Mouse (Mus musculus) heart, embryonic 13.5 days (tissue): Measurements from ENCODE around the gene Olfr718-ps1. TPM values are rescaled to one million over a fixed set of nuclear protein-coding genes. Genes with fewer than 3 reads are reported as not detected.
"Not testable (repeated sequence)": the region's sequence is repeated elsewhere in the genome, so short reads cannot be mapped to it uniquely, and the experiment has no call there.

Source experiments
- ATAC-seq: fragments of 200-750 bp; cut with Nextera tagmentation; 2 replicates; pipeline ENCODE4 v1.8.0; 2017; ENCODE audit warnings: moderate TSS enrichment; ENCODE audit not compliant: insufficient number of reproducible peaks, low FRiP score, low TSS enrichment; ENCODE audit errors: extremely low read depth
- H3K27ac ChIP-seq: fragments of 300-500 bp; sonication (generic); replicated peaks from 2 replicates; pipeline ENCODE4 v1.5.1; 2015; ENCODE audit warnings: moderate library complexity, mild to moderate bottlenecking, inconsistent platforms
- H3K27me3 ChIP-seq: fragments of 300-500 bp; sonication (generic); replicated peaks from 2 replicates; pipeline ENCODE4 v1.6.1; 2015; ENCODE audit warnings: mild to moderate bottlenecking, inconsistent platforms
- H3K36me3 ChIP-seq: fragments of 300-500 bp; sonication (generic); 2 replicates; pipeline ENCODE4 v1.6.1; 2015; ENCODE audit warnings: mild to moderate bottlenecking, inconsistent platforms
- H3K4me1 ChIP-seq: fragments of 300-500 bp; sonication (generic); 2 replicates; pipeline ENCODE4 v1.6.1; 2015; ENCODE audit warnings: inconsistent platforms
- H3K4me2 ChIP-seq: fragments of 300-500 bp; sonication (generic); 2 replicates; pipeline ENCODE4 v1.6.1; 2015; ENCODE audit warnings: inconsistent platforms, mild to moderate bottlenecking, moderate library complexity
- H3K4me3 ChIP-seq: fragments of 300-500 bp; sonication (generic); 2 replicates; pipeline ENCODE4 v1.5.1; 2015; ENCODE audit warnings: moderate library complexity, mild to moderate bottlenecking, inconsistent platforms
- H3K9ac ChIP-seq: fragments of 300-500 bp; sonication (generic); 2 replicates; pipeline ENCODE4 v1.6.1; 2015; ENCODE audit warnings: inconsistent platforms, mild to moderate bottlenecking, moderate library complexity
- H3K9me3 ChIP-seq: fragments of 300-500 bp; sonication (generic); 2 replicates; pipeline ENCODE4 v1.6.1; 2016; ENCODE audit warnings: inconsistent platforms
- WGBS: fragments of 180-500 bp; shearing (Covaris S2); methylation state at CpG from one replicate; pipeline ENCODE4 v1.1.7; 2015; ENCODE audit warnings: mixed read lengths; 5-methylcytosine and 5-hydroxymethylcytosine counted together
- polyA plus RNA-seq: library from polyadenylated mRNA; unstranded; fragments of >200 nt; fragmentation: Nextera tagmentation; extraction: Ambion mirVana; gene quantifications from 2 replicates; pipeline ENCODE4 v1.2.1, GENCODE M21; 2015

Gene Olfr718-ps1
- polyA plus RNA-seq, 1 experiment from 2014 or later: not detected

DNA sequence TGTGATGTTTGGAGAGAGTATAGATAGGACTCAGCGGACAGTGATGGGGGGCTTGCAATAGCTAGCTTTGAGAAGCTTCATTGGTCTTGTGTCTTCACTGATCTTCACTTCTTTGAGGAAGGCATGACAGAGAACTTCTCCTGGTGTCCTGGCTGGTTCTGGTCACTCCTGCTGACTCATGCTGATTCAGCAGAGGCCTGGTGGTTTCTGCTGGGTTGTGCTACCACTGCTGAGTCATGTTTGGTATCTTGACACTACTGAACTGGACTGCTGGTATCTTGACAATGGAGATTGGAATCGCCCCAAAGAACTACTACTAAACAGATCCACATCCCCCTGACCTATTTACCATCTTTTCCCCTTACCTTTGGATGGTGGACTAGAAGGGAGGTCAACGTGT is 8.2 kb upstream of the Olfr718-ps1 start:
- Histone ChIP-seq H3K27ac (no peak overlapping the region), H3K9me3 (peaks cover under 1% of the 10 kb centered on the region; the same call in 1 of the 2 replicates), H3K4me1 (0 out of 2 replicates have a peak, but pooled peaks cover 4% of the 10 kb centered on the region), H3K36me3 (no peaks in the 10 kb centered on the region), H3K4me2 (no peak overlapping the region), H3K4me3 (no peak overlapping the region), H3K27me3 (peaks cover 57% of the 10 kb centered on the region), H3K9ac (no peak overlapping the region)
- 76% methylated on average over 3 of the region's 3 CpGs for WGBS
- peak; percentile 66; the same call in 1 of the 2 replicates for ATAC-seq

DNA sequence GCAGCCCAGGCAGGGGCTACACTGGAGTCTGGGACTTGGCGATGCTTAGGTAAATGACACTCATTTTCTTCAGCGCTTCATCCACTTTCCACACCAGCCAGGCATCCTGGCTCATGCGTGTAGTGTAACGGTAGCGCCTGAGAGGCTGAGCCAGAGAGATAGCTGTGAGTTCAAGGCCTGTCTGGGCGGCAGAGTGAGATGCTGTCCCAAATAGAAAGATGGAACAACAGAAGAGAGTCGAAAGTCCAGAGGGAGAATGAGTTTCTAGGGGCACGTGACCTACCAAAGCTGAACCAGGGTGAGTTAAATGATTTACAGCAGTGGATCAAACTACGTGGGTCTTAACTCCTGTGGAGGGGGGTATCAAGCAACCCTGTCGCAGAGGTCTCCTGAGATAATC is 6.4 kb upstream of the Olfr718-ps1 start:
- Histone ChIP-seq H3K4me2 (no peak overlapping the region), H3K4me1 (0 out of 2 replicates have a peak, but pooled peaks cover 4% of the 10 kb centered on the region), H3K4me3 (no peak overlapping the region), H3K27ac (no peak overlapping the region), H3K9me3 (peaks cover 7% of the 10 kb centered on the region), H3K9ac (no peak overlapping the region), H3K27me3 (peaks cover 41% of the 10 kb centered on the region), H3K36me3 (no peaks in the 10 kb centered on the region)
- WGBS: 86% methylated on average over 10 of the region's 10 CpGs
- no peak for ATAC-seq

DNA sequence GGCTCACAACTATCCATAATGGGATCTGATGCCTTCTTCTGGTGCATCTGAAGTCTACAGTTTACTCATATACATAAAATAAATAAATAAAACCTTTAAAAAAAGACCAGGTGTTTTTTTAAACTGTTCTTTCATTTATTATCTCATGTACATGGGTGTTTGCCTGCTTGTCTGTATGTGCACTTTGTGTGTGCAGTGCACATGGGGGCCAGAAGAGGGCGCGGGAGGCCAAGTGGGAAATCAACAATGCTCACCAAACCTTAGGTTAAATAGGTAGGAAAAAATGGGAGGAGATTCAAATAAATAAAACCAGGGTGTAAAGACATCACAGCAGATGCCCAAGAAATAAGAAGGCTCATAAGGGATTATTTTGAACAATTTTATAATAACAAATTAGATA is 2.7 kb upstream of the Olfr718-ps1 start:
- H3K9ac ChIP-seq: no peak overlapping the region
- no peaks in the 10 kb centered on the region for H3K36me3 ChIP-seq
- H3K4me3 ChIP-seq: no peak overlapping the region
- H3K4me1 ChIP-seq: no peaks in the 10 kb centered on the region
- no peak overlapping the region for H3K4me2 ChIP-seq
- ATAC-seq: no peak
- WGBS: 82% methylated on average over 2 of the region's 2 CpGs
- H3K27ac ChIP-seq: no peak overlapping the region
- H3K27me3 ChIP-seq: peaks cover 7% of the 10 kb centered on the region
- H3K9me3 ChIP-seq: peaks cover 7% of the 10 kb centered on the region

DNA sequence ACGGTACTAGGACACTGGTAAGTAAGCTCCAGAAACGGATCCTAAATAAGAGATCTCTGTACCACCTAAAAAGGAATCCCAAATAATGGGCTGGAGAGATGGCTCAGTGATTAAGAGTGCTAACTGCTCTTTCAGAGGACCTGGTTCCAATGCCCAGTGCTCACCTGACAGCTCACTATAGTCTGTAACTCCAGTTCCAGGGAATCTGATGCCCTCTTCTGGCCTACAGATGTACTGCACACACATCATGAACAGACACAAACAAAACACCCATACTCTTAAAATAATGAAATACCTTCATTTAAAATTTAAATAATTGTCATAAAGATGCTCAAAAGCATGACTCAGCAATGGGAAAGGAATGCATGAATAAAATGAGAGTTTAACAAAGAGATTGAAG is 2.2 kb upstream of the Olfr718-ps1 start:
- WGBS: 88% methylated on average over 2 of the region's 2 CpGs
- Histone ChIP-seq H3K36me3 (no peaks in the 10 kb centered on the region), H3K27me3 (peaks cover 3% of the 10 kb centered on the region), H3K9ac (no peak overlapping the region), H3K4me1 (no peaks in the 10 kb centered on the region), H3K4me3 (no peak overlapping the region), H3K27ac (no peak overlapping the region), H3K4me2 (no peak overlapping the region), H3K9me3 (peaks cover 7% of the 10 kb centered on the region)
- no peak for ATAC-seq

DNA sequence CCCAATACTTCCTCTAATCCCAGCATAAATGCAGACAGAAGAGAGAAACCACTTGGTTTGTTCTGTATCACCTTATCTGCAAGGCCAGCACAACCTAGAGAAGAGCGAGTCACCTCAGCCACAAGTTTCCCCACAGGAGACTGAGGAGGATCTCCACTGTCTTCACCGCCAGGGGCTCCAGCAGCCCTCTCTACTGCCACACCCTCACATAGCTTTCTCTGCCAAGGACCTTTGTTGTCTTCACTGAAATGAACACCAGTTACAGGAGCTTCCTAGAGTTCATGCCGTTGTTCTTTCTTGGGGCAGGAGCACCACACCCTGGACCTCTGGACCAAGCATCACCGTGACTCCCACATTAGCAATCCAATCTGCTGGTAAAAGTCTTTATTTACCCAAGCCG is 1.3 kb upstream of the Olfr718-ps1 start:
- Histone ChIP-seq H3K4me2 (no peak overlapping the region), H3K9ac (no peak overlapping the region)

DNA sequence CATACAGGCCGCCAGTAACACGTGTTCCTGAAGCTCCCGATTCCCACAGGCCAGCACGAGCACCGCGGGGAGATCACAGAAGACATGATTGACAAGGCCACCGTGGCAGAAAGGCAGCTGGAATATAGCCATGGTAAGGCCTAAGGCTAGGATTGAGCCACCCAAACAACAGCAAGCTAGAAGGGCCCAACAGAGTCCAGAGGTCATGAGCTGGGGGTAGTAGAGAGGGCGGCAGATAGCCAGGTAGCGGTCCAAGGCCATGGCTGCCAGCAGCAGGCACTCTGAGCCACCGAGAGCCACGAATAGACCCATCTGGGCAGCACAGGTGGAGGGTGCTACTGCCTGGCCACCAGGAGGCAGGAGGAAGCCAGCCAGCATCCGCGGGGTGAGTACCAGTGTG is 9.8 kb downstream of the Olfr718-ps1 start:
- no peak overlapping the region for H3K9ac ChIP-seq
- H3K36me3 ChIP-seq: no peaks in the 10 kb centered on the region
- no peaks in the 10 kb centered on the region; the same call in 1 of the 2 replicates for H3K27me3 ChIP-seq
- ATAC-seq: no peak
- no peaks in the 10 kb centered on the region for H3K9me3 ChIP-seq
- H3K4me1 ChIP-seq: peaks cover 13% of the 10 kb centered on the region
- H3K27ac ChIP-seq: no peak overlapping the region
- H3K4me2 ChIP-seq: no peak overlapping the region
- no peak overlapping the region for H3K4me3 ChIP-seq
- 76% methylated on average over 13 of the region's 13 CpGs for WGBS

More for the DNA sequence above, 1.3 kb upstream of the Olfr718-ps1 start:
- 80% methylated on average over 5 of the region's 5 CpGs for WGBS
- H3K9me3 ChIP-seq: peaks cover 7% of the 10 kb centered on the region
- H3K36me3 ChIP-seq: no peaks in the 10 kb centered on the region
- H3K4me3 ChIP-seq: no peak overlapping the region
- no peaks in the 10 kb centered on the region for H3K4me1 ChIP-seq
- H3K27me3 ChIP-seq: peaks cover 7% of the 10 kb centered on the region; the same call in 1 of the 2 replicates
- no peak overlapping the region for H3K27ac ChIP-seq
- no peak for ATAC-seq

DNA sequence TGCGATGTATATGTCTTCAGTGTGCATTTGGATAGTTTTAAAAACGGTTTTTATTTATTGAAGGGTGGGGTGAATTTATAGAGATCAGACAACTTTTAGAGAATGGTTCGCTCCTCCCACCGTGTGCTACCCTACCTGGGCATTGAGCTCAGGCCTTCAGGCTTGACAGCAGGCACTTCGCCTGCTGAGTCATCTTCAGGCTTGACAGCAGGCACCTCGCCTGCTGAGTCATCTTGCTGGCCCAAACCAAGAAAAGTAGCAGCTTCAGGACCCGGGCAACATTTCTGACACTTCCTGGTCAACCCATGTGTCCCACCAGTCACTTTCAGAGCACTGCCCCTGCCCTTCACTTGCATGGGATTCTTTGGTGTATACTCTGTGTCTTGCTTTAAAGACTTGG is 12.3 kb downstream of the Olfr718-ps1 start:
- 83% methylated on average over 7 of the region's 7 CpGs for WGBS

DNA sequence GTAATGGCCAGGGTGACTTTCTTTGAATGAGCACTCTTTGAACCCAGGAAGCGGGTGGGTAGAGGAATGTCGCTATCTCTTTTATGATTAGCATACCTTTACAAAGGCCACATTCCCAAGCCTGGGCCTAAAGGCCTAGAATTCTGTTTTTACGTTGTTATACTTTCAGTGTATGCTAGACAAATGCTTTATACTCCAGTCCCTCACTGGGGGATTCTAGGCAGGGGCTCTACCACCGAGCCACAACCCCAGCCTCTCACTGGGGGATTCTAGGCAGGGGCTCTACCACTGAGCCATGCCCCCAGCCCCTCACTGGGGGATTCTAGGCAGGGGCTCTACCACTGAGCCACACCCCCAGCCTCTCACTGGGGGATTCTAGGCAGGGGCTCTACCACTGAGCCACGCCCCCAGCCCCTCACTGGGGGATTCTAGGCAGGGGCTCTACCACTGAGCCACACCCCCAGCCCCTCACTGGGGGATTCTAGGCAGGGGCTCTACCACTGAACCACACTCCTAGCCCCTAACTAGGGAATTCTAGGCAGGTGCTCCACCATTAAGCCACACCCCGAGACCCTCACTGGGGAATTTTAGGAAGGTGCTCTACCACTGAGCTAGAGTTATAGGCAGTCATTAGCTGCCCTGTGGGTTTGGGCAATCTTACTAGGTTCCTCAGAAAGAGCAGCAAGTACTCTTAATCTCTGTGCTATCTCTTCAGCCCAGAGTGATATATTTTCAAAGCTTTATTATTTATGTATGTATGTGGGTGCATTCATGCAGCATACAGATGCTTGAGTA is 13.0 kb downstream of the Olfr718-ps1 start:
- H3K4me2 ChIP-seq, H3K4me3 ChIP-seq, H3K27me3 ChIP-seq, ATAC-seq, H3K4me1 ChIP-seq, H3K9me3 ChIP-seq, H3K9ac ChIP-seq, H3K27ac ChIP-seq, H3K36me3 ChIP-seq: not testable (repeated sequence)
- 70% methylated on average over 4 of the region's 6 CpGs for WGBS

More for the DNA sequence above, 12.3 kb downstream of the Olfr718-ps1 start:
- no peak overlapping the region for H3K4me3 ChIP-seq
- no peak overlapping the region for H3K4me2 ChIP-seq
- no peaks in the 10 kb centered on the region for H3K36me3 ChIP-seq
- H3K27me3 ChIP-seq: no peaks in the 10 kb centered on the region; the same call in 1 of the 2 replicates
- H3K9me3 ChIP-seq: no peaks in the 10 kb centered on the region
- no peak for ATAC-seq
- H3K4me1 ChIP-seq: peaks cover 6% of the 10 kb centered on the region; the same call in 1 of the 2 replicates
- H3K27ac ChIP-seq: no peak overlapping the region
- no peak overlapping the region for H3K9ac ChIP-seq

DNA sequence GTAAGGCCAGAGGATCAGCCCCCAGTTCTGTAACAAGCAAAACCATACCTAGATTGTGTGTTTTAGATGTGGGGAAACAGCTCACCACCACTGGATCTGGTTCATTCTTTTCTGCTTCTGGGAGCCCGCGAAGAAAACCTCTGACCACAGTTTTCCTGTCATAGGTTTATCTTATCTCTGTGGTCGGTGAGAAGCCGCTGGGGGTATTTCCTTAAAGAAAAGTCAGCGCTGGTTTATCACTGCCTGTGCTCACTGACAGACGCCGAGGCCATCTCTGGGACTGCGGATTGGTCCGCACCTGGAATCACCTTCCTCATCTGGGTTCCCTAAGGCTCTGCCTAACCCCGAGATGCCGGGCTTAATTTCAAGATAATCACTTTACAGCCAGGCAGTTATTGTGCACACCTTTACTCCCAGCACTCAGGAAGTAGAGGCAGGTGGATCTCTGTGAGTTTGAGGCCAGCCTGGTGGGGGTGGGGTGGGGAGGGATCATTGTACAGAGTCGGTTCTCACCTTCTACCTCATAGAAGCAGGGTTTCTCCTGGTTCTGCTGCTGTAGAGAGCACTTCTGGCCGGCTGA is 14.4 kb downstream of the Olfr718-ps1 start:
- no peak overlapping the region for H3K9ac ChIP-seq
- H3K27ac ChIP-seq: no peak overlapping the region
- peaks cover 16% of the 10 kb centered on the region; the same call in 1 of the 2 replicates for H3K9me3 ChIP-seq
- H3K4me2 ChIP-seq: no peak overlapping the region
- no peaks in the 10 kb centered on the region; the same call in 1 of the 2 replicates for H3K27me3 ChIP-seq
- no peak for ATAC-seq
- 0 out of 2 replicates have a peak, but pooled peaks cover 4% of the 10 kb centered on the region for H3K4me1 ChIP-seq
- WGBS: 32% methylated on average over 13 of the region's 13 CpGs
- no peak overlapping the region for H3K4me3 ChIP-seq
- no peaks in the 10 kb centered on the region for H3K36me3 ChIP-seq

DNA sequence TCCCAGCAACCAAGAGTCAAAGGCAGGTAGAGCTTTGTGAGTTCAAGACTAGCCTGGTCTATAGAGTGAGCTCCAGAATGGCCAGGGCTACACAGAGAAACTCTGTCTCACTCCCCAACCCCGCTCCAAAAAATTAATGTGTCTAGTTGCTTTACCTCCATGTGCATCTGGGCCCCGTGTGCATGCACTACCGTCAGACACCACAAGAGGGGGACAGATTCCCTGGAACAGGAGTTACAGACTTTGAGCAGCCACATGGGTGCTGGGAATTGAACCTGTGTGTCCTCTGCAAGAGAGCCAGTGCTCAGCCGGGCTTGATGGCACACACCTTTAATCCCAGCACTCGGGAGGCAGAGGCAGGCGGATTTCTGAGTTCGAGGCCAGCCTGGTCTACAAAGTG is 17.0 kb downstream of the Olfr718-ps1 start:
- no peak overlapping the region for H3K4me3 ChIP-seq

DNA sequence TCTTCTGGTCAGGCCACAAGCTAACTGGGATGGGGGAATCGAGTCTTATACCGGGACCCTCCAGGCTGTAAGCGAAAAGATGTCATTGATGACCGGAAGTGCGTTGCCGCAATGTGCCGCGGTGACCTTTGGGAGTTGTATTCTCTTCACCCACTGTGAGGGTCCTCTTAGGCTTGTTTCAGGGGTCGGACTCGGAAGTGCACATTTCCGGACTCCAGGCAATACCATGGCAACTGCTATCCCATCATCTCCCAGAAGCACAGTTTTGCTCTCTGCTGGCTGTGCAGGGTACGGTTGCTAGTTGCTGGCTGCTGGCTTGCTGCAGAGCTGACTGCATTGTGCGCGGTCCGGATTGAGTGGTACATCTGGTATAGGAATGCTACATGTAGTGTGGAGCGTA is 18.3 kb downstream of the Olfr718-ps1 start:
- no peak for ATAC-seq
- H3K4me3 ChIP-seq: no peak overlapping the region
- WGBS: 87% methylated on average over 16 of the region's 16 CpGs
- H3K36me3 ChIP-seq: no peaks in the 10 kb centered on the region
- H3K9ac ChIP-seq: no peak overlapping the region
- H3K4me1 ChIP-seq: 0 out of 2 replicates have a peak, but pooled peaks cover 4% of the 10 kb centered on the region
- H3K27ac ChIP-seq: no peak overlapping the region
- no peak overlapping the region for H3K4me2 ChIP-seq
- H3K27me3 ChIP-seq: no peaks in the 10 kb centered on the region
- peaks cover 16% of the 10 kb centered on the region; the same call in 1 of the 2 replicates for H3K9me3 ChIP-seq

More for the DNA sequence above, 17.0 kb downstream of the Olfr718-ps1 start:
- Histone ChIP-seq H3K9ac (no peak overlapping the region), H3K36me3 (no peaks in the 10 kb centered on the region), H3K4me2 (no peak overlapping the region), H3K27me3 (no peaks in the 10 kb centered on the region), H3K27ac (no peak overlapping the region), H3K4me1 (0 out of 2 replicates have a peak, but pooled peaks cover 4% of the 10 kb centered on the region), H3K9me3 (peaks cover 16% of the 10 kb centered on the region; the same call in 1 of the 2 replicates)
- 86% methylated on average over 7 of the region's 7 CpGs for WGBS
- ATAC-seq: no peak
